Comparison of ENCODE assay signal across 22 mouse cellular contexts in genomic region chr15:81851375-81851774, GRCm38 (mm10). TPM values are rescaled to one million over a fixed set of nuclear protein-coding genes. Genes with fewer than 3 reads are reported as not detected.
A peak's percentile ranks its signal among the peaks of the same experiment; 100 is the strongest.
DNase-seq lines count a peak whose midpoint lies in the region; ATAC-seq and TF ChIP-seq lines count a peak whose summit lies in the region.
"Had no signal": no experiment of that assay in that cellular context is flagged by ENCODE, and none has a peak within 500 bp of the region (broad histone marks: within the 10 kb centered on the region; RNA-seq: fewer than 3 reads in every experiment).

No protein-coding gene starts in this region.

- no peaks in the 10 kb centered on the region for H3K27me3 ChIP-seq in liver, adult 2 months (ENCODE audit: control insufficient read depth, insufficient read depth, low read length)
- H3K27me3 ChIP-seq in liver, embryonic 11.5 days (replicated peaks; ENCODE audit: control insufficient read depth, insufficient read depth, low read length): no peaks in the 10 kb centered on the region
- H3K27me3 ChIP-seq: hindbrain, embryonic 15.5 days; intestine, embryonic 15.5 days; limb, embryonic 15.5 days; midbrain, embryonic 12.5 days; neural tube, embryonic 15.5 days; Patski had no signal

- H3K4me2 ChIP-seq in liver, embryonic 11.5 days: no peak overlapping the region
- H3K4me2 ChIP-seq: hindbrain, embryonic 15.5 days; intestine, embryonic 15.5 days; limb, embryonic 15.5 days; midbrain, embryonic 12.5 days; neural tube, embryonic 15.5 days had no signal

- 91% methylated on average over 15 of the region's 15 CpGs for WGBS in liver, adult 2 months
- 93% methylated on average over 15 of the region's 15 CpGs for WGBS in liver, embryonic 11.5 days

- no peaks in the 10 kb centered on the region for H3K9me3 ChIP-seq in liver, embryonic 11.5 days (ENCODE audit: control insufficient read depth, low read length)
- H3K9me3 ChIP-seq: hindbrain, embryonic 15.5 days; intestine, embryonic 15.5 days; limb, embryonic 15.5 days; midbrain, embryonic 12.5 days; neural tube, embryonic 15.5 days had no signal

- H3K4me1 ChIP-seq in liver, adult 2 months (ENCODE audit: control insufficient read depth, insufficient read depth, low read length): peaks cover 45% of the 10 kb centered on the region
- H3K4me1 ChIP-seq in liver, embryonic 11.5 days (replicated peaks; ENCODE audit: control insufficient read depth, insufficient read depth, low read length): peaks cover 3% of the 10 kb centered on the region; the same call in 1 of the 2 replicates
- peaks cover 14% of the 10 kb centered on the region for H3K4me1 ChIP-seq in brown adipose tissue, adult 24 weeks (ENCODE audit: control insufficient read depth, insufficient read depth, insufficient read length, low read length)

- no peak for DNase-seq in liver, adult 2 months (ENCODE audit: extremely low read depth, low read depth, low spot score)
- no peak for DNase-seq in liver, embryonic 11.5 days (ENCODE audit: low spot score)
- DNase-seq in thymus, postnatal 25 days: peak; percentile 27
- DNase-seq in adrenal gland, postnatal 4 days (ENCODE audit: low spot score in 2 of 2): no peak
- no peak for DNase-seq in ovary, adult 18-20 months (ENCODE audit: low spot score)
- DNase-seq: adrenal gland, postnatal 10 days; cerebellum, adult 11 months; gastrocnemius, postnatal 36 days; heart, postnatal 36 days; kidney, postnatal 36 days; lung, adult 2 months had no signal

- TF ChIP-seq CTCF in liver, adult 2 months (IDR thresholded peaks at IDR 0.05; ENCODE audit: low read depth, low read length): no peak

- H3K9ac ChIP-seq in liver, adult 2 months (ENCODE audit: low read depth, low read length): peak overlapping the region; percentile 36
- H3K9ac ChIP-seq in liver, embryonic 11.5 days (ENCODE audit: low read depth, low read length): no peak overlapping the region
- H3K9ac ChIP-seq: hindbrain, embryonic 15.5 days; intestine, embryonic 15.5 days; limb, embryonic 15.5 days; midbrain, embryonic 12.5 days; neural tube, embryonic 15.5 days had no signal

- H3K27ac ChIP-seq in liver, adult 2 months (replicated peaks; ENCODE audit: insufficient read depth, low read depth, low read length): peak overlapping the region; percentile 17; the same call in 1 of the 2 replicates
- H3K27ac ChIP-seq in liver, embryonic 11.5 days (ENCODE audit: low read depth, low read length): no peak overlapping the region
- peak overlapping the region; percentile 88 for H3K27ac ChIP-seq in brown adipose tissue, adult 24 weeks (replicated peaks; ENCODE audit: low read depth, low read length)
- H3K27ac ChIP-seq: hindbrain, embryonic 15.5 days; intestine, embryonic 15.5 days; limb, embryonic 15.5 days; midbrain, embryonic 12.5 days; neural tube, embryonic 15.5 days had no signal

- no peak for ATAC-seq in liver, embryonic 11.5 days (replicated peaks; ENCODE audit: low FRiP score)
- peak; percentile 72 to 75 for ATAC-seq in hematopoietic stem cell, adult 5-6 weeks (replicated peaks in 1 of 2; ENCODE audit: insufficient read depth in 1 of 2, low FRiP score in 2 of 2, low TSS enrichment in 1 of 2, low read depth in 1 of 2, poor library complexity in 2 of 2, severe bottlenecking in 2 of 2)
- ATAC-seq: forebrain, embryonic 14.5 days; intestine, embryonic 15.5 days; Patski had no signal

- H3K36me3 ChIP-seq in liver, adult 2 months (ENCODE audit: control insufficient read depth, insufficient read depth, low read length): peaks cover 35% of the 10 kb centered on the region
- H3K36me3 ChIP-seq in liver, embryonic 11.5 days (ENCODE audit: control insufficient read depth, insufficient read depth, low read length): peaks cover 29% of the 10 kb centered on the region

- H3K4me3 ChIP-seq in liver, adult 2 months (ENCODE audit: insufficient read depth, low read depth, low read length): no peak overlapping the region
- no peak overlapping the region for H3K4me3 ChIP-seq in liver, embryonic 11.5 days (ENCODE audit: low read depth, low read length)
- peak overlapping the region; percentile 17 for H3K4me3 ChIP-seq in brown adipose tissue, adult 24 weeks (ENCODE audit: insufficient read depth, low read depth, low read length)
- H3K4me3 ChIP-seq: erythroblast, embryonic 14.5 days; hindbrain, embryonic 15.5 days; intestine, embryonic 15.5 days; limb, embryonic 15.5 days; midbrain, embryonic 12.5 days; myocyte; neural tube, embryonic 15.5 days had no signal

- no peak for TF ChIP-seq POLR2A in liver, adult 2 months (IDR thresholded peaks at IDR 0.05; ENCODE audit: extremely low read depth, insufficient read depth, low read length)

- peaks cover 32% of the 10 kb centered on the region for H3K79me2 ChIP-seq in liver, adult 2 months (ENCODE audit: control insufficient read depth, insufficient read depth, low read length)

RNA-seq across cellular contexts. Expression of gene Tob2, which starts 7.2 kb away (rescaled TPM):
- total RNA-seq in liver, adult 2 months (2014; rRNA removed): 15.8 and 25.6 TPM in 2 replicates
- 20.9 and 21.6 TPM in 2 replicates for polyA plus RNA-seq in liver, adult 2 months (2012; rRNA removed)
- polyA plus RNA-seq in liver, embryonic 11.5 days (2014; fragmentation: Nextera tagmentation; extraction: Ambion mirVana): 18.3 and 19.3 TPM in 2 replicates
- polyA plus RNA-seq in brown adipose tissue, adult 24 weeks (2012; ENCODE audit: insufficient read depth, insufficient read length, missing spikeins): 79.0 and 87.4 TPM in 2 replicates
- total RNA-seq in hematopoietic stem cell, adult 5-6 weeks (2017): 36.6 and 38.4 TPM in 2 replicates
- total RNA-seq in adrenal gland, postnatal 4 days (2021): 10 to 100 TPM; 66.2 to 67.2 TPM

RNA-seq across cellular contexts. Expression of gene Phf5a, which starts 20.3 kb away (rescaled TPM):
- 12.3 and 15.6 TPM in 2 replicates for total RNA-seq in liver, adult 2 months (2014; rRNA removed)
- polyA plus RNA-seq in liver, adult 2 months (2012; rRNA removed): 27.5 and 28.7 TPM in 2 replicates
- polyA plus RNA-seq in liver, embryonic 11.5 days (2014; fragmentation: Nextera tagmentation; extraction: Ambion mirVana): 224 and 237 TPM in 2 replicates
- 42.4 and 46.3 TPM in 2 replicates for polyA plus RNA-seq in brown adipose tissue, adult 24 weeks (2012; ENCODE audit: insufficient read depth, insufficient read length, missing spikeins)
- total RNA-seq in hematopoietic stem cell, adult 5-6 weeks (2017): 35.5 and 56.0 TPM in 2 replicates
- total RNA-seq in adrenal gland, postnatal 4 days (2021): 10 to 100 TPM; 62.7 to 71.2 TPM

RNA-seq across cellular contexts. Expression of gene Aco2, which starts 20.7 kb away (rescaled TPM):
- total RNA-seq in liver, adult 2 months (2014; rRNA removed): 170 and 187 TPM in 2 replicates
- 127 TPM in 2 replicates for polyA plus RNA-seq in liver, adult 2 months (2012; rRNA removed)
- polyA plus RNA-seq in liver, embryonic 11.5 days (2014; fragmentation: Nextera tagmentation; extraction: Ambion mirVana): 177 and 185 TPM in 2 replicates
- polyA plus RNA-seq in brown adipose tissue, adult 24 weeks (2012; ENCODE audit: insufficient read depth, insufficient read length, missing spikeins): 3,633 and 4,102 TPM in 2 replicates
- total RNA-seq in hematopoietic stem cell, adult 5-6 weeks (2017): 98.4 and 130 TPM in 2 replicates
- 100 to 1,000 TPM; 498 to 540 TPM for total RNA-seq in adrenal gland, postnatal 4 days (2021)

RNA-seq across cellular contexts. Expression of gene Tef, which starts 49.2 kb away (rescaled TPM):
- 156 and 163 TPM in 2 replicates for total RNA-seq in liver, adult 2 months (2014; rRNA removed)
- 34.6 and 35.0 TPM in 2 replicates for polyA plus RNA-seq in liver, adult 2 months (2012; rRNA removed)
- polyA plus RNA-seq in liver, embryonic 11.5 days (2014; fragmentation: Nextera tagmentation; extraction: Ambion mirVana): 12.0 and 12.6 TPM in 2 replicates
- polyA plus RNA-seq in brown adipose tissue, adult 24 weeks (2012; ENCODE audit: insufficient read depth, insufficient read length, missing spikeins): 33.0 and 53.3 TPM in 2 replicates
- 18.6 and 28.9 TPM in 2 replicates for total RNA-seq in hematopoietic stem cell, adult 5-6 weeks (2017)
- total RNA-seq in adrenal gland, postnatal 4 days (2021): 10 to 100 TPM; 84.6 to 86.1 TPM
